Mouse (Mus musculus) brain, embryonic 14.5 days (tissue): ENCODE measurements around the gene Adcy2.

Experiments used
- CTCF ChIP-seq: fragments of 200-500 bp; IDR thresholded peaks from 2 replicates; pipeline ENCODE4 v1.5.1; 2012; ENCODE audit warnings: inconsistent platforms, mild to moderate bottlenecking, moderate library complexity, borderline replicate concordance; ENCODE audit not compliant: insufficient read depth, insufficient read length; ENCODE audit errors: extremely low read depth
- POLR2A ChIP-seq: fragments of 200-500 bp; IDR thresholded peaks from 2 replicates; pipeline ENCODE4 v1.6.1; 2012; ENCODE audit warnings: mild to moderate bottlenecking, inconsistent platforms, borderline replicate concordance; ENCODE audit not compliant: poor library complexity, insufficient read depth, insufficient read length, severe bottlenecking; ENCODE audit errors: extremely low read depth

GRCm38 (mm10) chr13:68680429-68680828 lies 318.9 kb downstream of the Adcy2 start:
- no peak for TF ChIP-seq CTCF
- no peak for TF ChIP-seq POLR2A
